Mouse (Mus musculus): ENCODE data around the gene Prpsap2. TPM values are rescaled to one million over a fixed set of nuclear protein-coding genes. Genes with fewer than 3 reads are reported as not detected.

Gene Prpsap2
- total and polyA plus RNA-seq, 3 experiments = 5.5 to 7.9 (median 6.9) TPM

GRCm38 (mm10) chr11:61714346-61715117, 47.4 kb downstream of the Prpsap2 start:
- TF ChIP-seq POLR2A (IDR thresholded peaks at IDR 0.05; ENCODE audit: insufficient read depth, low read depth, low read length) = no peak
- peak; percentile 96 for TF ChIP-seq EP300 (IDR thresholded peaks at IDR 0.05; ENCODE audit: insufficient read depth, low read depth, low read length)
- peak; percentile 95 for TF ChIP-seq CTCF (IDR thresholded peaks at IDR 0.05)
- peak; percentile 64 to 66 for DNase-seq
- Histone ChIP-seq H3K4me3 (no peak overlapping the region), H3K27ac (no peak overlapping the region), H3K9ac (ENCODE audit: low read depth, low read length) (no peak overlapping the region), H3K27me3 (ENCODE audit: control insufficient read depth, insufficient read depth, low read length) (no peaks in the 10 kb centered on the region), H3K79me2 (replicated peaks; ENCODE audit: control insufficient read depth, insufficient read depth, low read length) (no peaks in the 10 kb centered on the region), H3K4me1 (ENCODE audit: control insufficient read depth, insufficient read depth, low read length) (no peaks in the 10 kb centered on the region), H3K36me3 (ENCODE audit: control insufficient read depth, insufficient read depth, low read length) (no peaks in the 10 kb centered on the region)
- 37% methylated on average over 11 of the region's 11 CpGs for WGBS
- intact Hi-C loops (cut with DNase I) = loop anchor here (1.0 to 10.0 kb wide), 7 partner anchors 48 to 520 kb away; partner anchors contain the start of genes B9d1 and Slc47a2

GRCm38 (mm10) chr11:61713157-61713855, 48.6 kb downstream of the Prpsap2 start:
- no peaks in the 10 kb centered on the region for H3K79me2 ChIP-seq (replicated peaks; ENCODE audit: control insufficient read depth, insufficient read depth, low read length)
- no peaks in the 10 kb centered on the region for H3K27me3 ChIP-seq (ENCODE audit: control insufficient read depth, insufficient read depth, low read length)
- no peaks in the 10 kb centered on the region for H3K36me3 ChIP-seq (ENCODE audit: control insufficient read depth, insufficient read depth, low read length)
- H3K4me1 ChIP-seq (ENCODE audit: control insufficient read depth, insufficient read depth, low read length) = no peaks in the 10 kb centered on the region
- H3K27ac ChIP-seq = no peak overlapping the region
- no peak for TF ChIP-seq POLR2A (IDR thresholded peaks at IDR 0.05; ENCODE audit: insufficient read depth, low read depth, low read length)
- no peak for TF ChIP-seq EP300 (IDR thresholded peaks at IDR 0.05; ENCODE audit: insufficient read depth, low read depth, low read length)
- TF ChIP-seq CTCF (IDR thresholded peaks at IDR 0.05) = no peak
- WGBS = 81% methylated on average over 15 of the region's 15 CpGs
- intact Hi-C loops (cut with DNase I) = loop anchor here (5.0 to 10.0 kb wide), 4 partner anchors 206 to 519 kb away; partner anchors contain the start of genes B9d1 and Slc47a2
- no peak overlapping the region for H3K4me3 ChIP-seq
- H3K9ac ChIP-seq (ENCODE audit: low read depth, low read length) = no peak overlapping the region
- peak in 1 of 2 experiments; percentile 23 for DNase-seq

- no peak overlapping the region for H3K4me3 ChIP-seq
- no peak for TF ChIP-seq CTCF (IDR thresholded peaks at IDR 0.05)
- TF ChIP-seq EP300 (IDR thresholded peaks at IDR 0.05; ENCODE audit: insufficient read depth, low read depth, low read length) = no peak
- no peak for TF ChIP-seq POLR2A (IDR thresholded peaks at IDR 0.05; ENCODE audit: insufficient read depth, low read depth, low read length)
- intact Hi-C loops (cut with DNase I) = no loop called here
- no peaks in the 10 kb centered on the region for H3K4me1 ChIP-seq (ENCODE audit: control insufficient read depth, insufficient read depth, low read length)
- WGBS = 85% methylated on average over 3 of the region's 3 CpGs
- no peaks in the 10 kb centered on the region for H3K36me3 ChIP-seq (ENCODE audit: control insufficient read depth, insufficient read depth, low read length)
- no peaks in the 10 kb centered on the region for H3K27me3 ChIP-seq (ENCODE audit: control insufficient read depth, insufficient read depth, low read length)
- no peak overlapping the region for H3K27ac ChIP-seq
- no peaks in the 10 kb centered on the region for H3K79me2 ChIP-seq (replicated peaks; ENCODE audit: control insufficient read depth, insufficient read depth, low read length)
- H3K9ac ChIP-seq (ENCODE audit: low read depth, low read length) = no peak overlapping the region
- no peak for DNase-seq
These were observed 53.0 kb downstream of the Prpsap2 start for GRCm38 (mm10) chr11:61708928-61709327.

- DNase-seq = no peak
- TF ChIP-seq EP300 (IDR thresholded peaks at IDR 0.05; ENCODE audit: insufficient read depth, low read depth, low read length) = no peak
- TF ChIP-seq CTCF (IDR thresholded peaks at IDR 0.05) = no peak
- TF ChIP-seq POLR2A (IDR thresholded peaks at IDR 0.05; ENCODE audit: insufficient read depth, low read depth, low read length) = no peak
- intact Hi-C loops (cut with DNase I) = no loop called here
- Histone ChIP-seq H3K27ac (no peak overlapping the region), H3K9ac (ENCODE audit: low read depth, low read length) (no peak overlapping the region), H3K4me3 (no peak overlapping the region), H3K36me3 (ENCODE audit: control insufficient read depth, insufficient read depth, low read length) (no peaks in the 10 kb centered on the region), H3K27me3 (ENCODE audit: control insufficient read depth, insufficient read depth, low read length) (no peaks in the 10 kb centered on the region), H3K79me2 (replicated peaks; ENCODE audit: control insufficient read depth, insufficient read depth, low read length) (no peaks in the 10 kb centered on the region), H3K4me1 (ENCODE audit: control insufficient read depth, insufficient read depth, low read length) (no peaks in the 10 kb centered on the region)
- WGBS = 40% methylated on average over 4 of the region's 4 CpGs
These were observed 55.7 kb downstream of the Prpsap2 start for GRCm38 (mm10) chr11:61706232-61706631.

GRCm38 (mm10) chr11:61705581-61705980, 56.3 kb downstream of the Prpsap2 start:
- H3K27me3 ChIP-seq (ENCODE audit: control insufficient read depth, insufficient read depth, low read length) = no peaks in the 10 kb centered on the region
- 86% methylated on average over 2 of the region's 2 CpGs for WGBS
- no peak for TF ChIP-seq EP300 (IDR thresholded peaks at IDR 0.05; ENCODE audit: insufficient read depth, low read depth, low read length)
- TF ChIP-seq POLR2A (IDR thresholded peaks at IDR 0.05; ENCODE audit: insufficient read depth, low read depth, low read length) = no peak
- no peak for TF ChIP-seq CTCF (IDR thresholded peaks at IDR 0.05)
- no peak overlapping the region for H3K4me3 ChIP-seq
- no peak overlapping the region for H3K27ac ChIP-seq
- no peaks in the 10 kb centered on the region for H3K79me2 ChIP-seq (replicated peaks; ENCODE audit: control insufficient read depth, insufficient read depth, low read length)
- H3K36me3 ChIP-seq (ENCODE audit: control insufficient read depth, insufficient read depth, low read length) = no peaks in the 10 kb centered on the region
- no peaks in the 10 kb centered on the region for H3K4me1 ChIP-seq (ENCODE audit: control insufficient read depth, insufficient read depth, low read length)
- intact Hi-C loops (cut with DNase I) = no loop called here
- H3K9ac ChIP-seq (ENCODE audit: low read depth, low read length) = no peak overlapping the region
- no peak for DNase-seq

GRCm38 (mm10) chr11:61702494-61702893, 59.4 kb downstream of the Prpsap2 start:
- no peaks in the 10 kb centered on the region for H3K79me2 ChIP-seq (replicated peaks; ENCODE audit: control insufficient read depth, insufficient read depth, low read length)

More at GRCm38 (mm10) chr11:61702494-61702893, 59.4 kb downstream of the Prpsap2 start:
- H3K36me3 ChIP-seq (ENCODE audit: control insufficient read depth, insufficient read depth, low read length) = no peaks in the 10 kb centered on the region
- DNase-seq = no peak
- 96% methylated on average over 5 of the region's 5 CpGs for WGBS
- no peak overlapping the region for H3K27ac ChIP-seq
- H3K9ac ChIP-seq (ENCODE audit: low read depth, low read length) = no peak overlapping the region
- intact Hi-C loops (cut with DNase I) = no loop called here
- TF ChIP-seq EP300 (IDR thresholded peaks at IDR 0.05; ENCODE audit: insufficient read depth, low read depth, low read length) (no peak), POLR2A (IDR thresholded peaks at IDR 0.05; ENCODE audit: insufficient read depth, low read depth, low read length) (no peak), CTCF (IDR thresholded peaks at IDR 0.05) (no peak)
- no peaks in the 10 kb centered on the region; the same call in 1 of the 2 replicates for H3K4me1 ChIP-seq (ENCODE audit: control insufficient read depth, insufficient read depth, low read length)
- H3K4me3 ChIP-seq = no peak overlapping the region
- H3K27me3 ChIP-seq (ENCODE audit: control insufficient read depth, insufficient read depth, low read length) = no peaks in the 10 kb centered on the region

All from heart, adult 2 months (tissue).